Mouse (Mus musculus) lung, embryonic 16.5 days (tissue): ENCODE measurements around the gene Mtmr6. TPM values are rescaled to one million over a fixed set of nuclear protein-coding genes. Genes with fewer than 3 reads are reported as not detected.
A peak's percentile ranks its signal among the peaks of the same experiment; 100 is the strongest.

Experiments
- ATAC-seq: fragments of 200-750 bp; cut with Nextera tagmentation; 2 replicates; pipeline ENCODE4 v1.8.0; 2017; ENCODE audit warnings: low read depth, mild to moderate bottlenecking, moderate library complexity
- H3K27ac ChIP-seq: fragments of 300-500 bp; sonication (generic); 2 replicates; pipeline ENCODE4 v1.5.1; 2014; ENCODE audit warnings: mild to moderate bottlenecking, control low read depth, low read length
- H3K27me3 ChIP-seq: fragments of 300-500 bp; sonication (generic); 2 replicates; pipeline ENCODE4 v1.6.1; 2014; ENCODE audit warnings: low read depth, low read length, mixed read lengths; ENCODE audit not compliant: control insufficient read depth, insufficient read depth
- H3K36me3 ChIP-seq: fragments of 300-500 bp; sonication (generic); 2 replicates; pipeline ENCODE4 v1.6.1; 2014; ENCODE audit warnings: low read length; ENCODE audit not compliant: control insufficient read depth, insufficient read depth
- H3K4me1 ChIP-seq: fragments of 300-500 bp; sonication (generic); replicated peaks from 2 replicates; pipeline ENCODE4 v1.6.1; 2014; ENCODE audit warnings: low read length, mixed read lengths; ENCODE audit not compliant: control insufficient read depth, insufficient read depth
- H3K4me2 ChIP-seq: fragments of 300-500 bp; sonication (generic); 2 replicates; pipeline ENCODE4 v1.6.1; 2014; ENCODE audit warnings: low read depth, low read length, control low read depth
- H3K4me3 ChIP-seq: fragments of 300-500 bp; sonication (generic); 2 replicates; pipeline ENCODE4 v1.5.1; 2014; ENCODE audit warnings: mild to moderate bottlenecking, low read length, control low read depth
- H3K9ac ChIP-seq: fragments of 300-500 bp; sonication (generic); 2 replicates; pipeline ENCODE4 v1.6.1; 2014; ENCODE audit warnings: low read length, control low read depth
- H3K9me3 ChIP-seq: fragments of 300-500 bp; sonication (generic); 2 replicates; pipeline ENCODE4 v1.6.1; 2016; ENCODE audit warnings: low read length; ENCODE audit not compliant: control insufficient read depth
- WGBS: fragments of 180-500 bp; shearing (Covaris S2); extraction: QIAGEN DNeasy Blood & Tissue Kit; methylation state at CpG from one replicate; pipeline ENCODE4 v1.1.7; 2014; 5-methylcytosine and 5-hydroxymethylcytosine counted together
- polyA plus RNA-seq: library from polyadenylated mRNA; unstranded; fragments of >200 nt; fragmentation: Nextera tagmentation; extraction: Ambion mirVana; gene quantifications from 2 replicates; pipeline ENCODE4 v1.2.1, GENCODE M21; 2015

The Mtmr6 gene
- polyA plus RNA-seq, 1 experiment from 2014 or later, result 39.2 TPM

DNA sequence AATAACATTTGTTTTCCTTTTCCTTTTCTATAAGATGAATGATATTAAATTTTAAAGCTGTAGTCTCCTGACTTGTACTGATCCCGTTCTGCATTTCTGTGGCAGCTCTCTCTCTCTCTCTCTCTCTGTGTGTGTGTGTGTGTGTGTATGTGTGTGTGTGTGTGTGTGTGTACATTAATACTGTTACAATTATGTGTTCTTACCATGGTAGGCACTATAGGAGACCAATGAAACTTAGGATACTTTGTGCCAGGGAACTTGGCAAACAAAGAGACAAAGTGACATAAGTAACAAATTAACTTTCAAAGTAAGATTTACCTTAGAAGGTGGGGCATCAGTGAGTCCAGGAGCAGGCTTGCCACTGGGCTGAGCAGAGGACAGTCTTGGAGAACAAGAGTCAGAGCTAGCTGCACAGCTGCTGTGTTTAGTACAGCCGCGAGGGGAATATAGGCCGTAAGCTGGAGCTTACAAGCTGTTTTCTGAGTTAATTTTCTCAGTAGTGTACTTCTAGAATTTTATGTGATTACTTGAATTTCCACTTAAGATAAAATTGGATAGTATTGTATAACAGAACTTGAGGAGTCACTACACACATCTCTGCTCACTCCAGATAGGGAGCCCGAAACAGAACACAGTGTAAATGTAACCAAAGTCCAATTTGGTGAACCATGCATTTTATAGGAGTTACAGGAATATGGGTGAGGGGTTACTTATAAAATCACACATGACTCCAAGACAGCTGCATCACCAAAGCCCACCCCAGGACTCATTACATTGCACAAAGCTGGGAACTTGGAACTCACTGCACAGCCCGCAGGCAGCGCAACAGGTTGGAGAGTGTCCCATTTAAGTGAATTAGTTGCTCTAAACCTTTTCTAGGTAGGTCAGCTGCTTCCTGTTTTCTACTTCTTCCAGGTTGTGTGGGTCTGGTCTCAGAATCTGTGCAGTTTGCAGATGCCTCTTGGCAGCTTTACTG is 10.6 kb downstream of the Mtmr6 start:
- no peaks in the 10 kb centered on the region for H3K9me3 ChIP-seq
- no peaks in the 10 kb centered on the region for H3K27me3 ChIP-seq
- H3K27ac ChIP-seq, result no peak overlapping the region
- no peaks in the 10 kb centered on the region for H3K36me3 ChIP-seq
- H3K4me1 ChIP-seq, result no peaks in the 10 kb centered on the region
- peak; percentile 31; the same call in 1 of the 2 replicates for ATAC-seq
- H3K4me2 ChIP-seq, result no peak overlapping the region
- no peak overlapping the region for H3K4me3 ChIP-seq
- 74% methylated on average over 7 of the region's 7 CpGs for WGBS
- H3K9ac ChIP-seq, result no peak overlapping the region

DNA sequence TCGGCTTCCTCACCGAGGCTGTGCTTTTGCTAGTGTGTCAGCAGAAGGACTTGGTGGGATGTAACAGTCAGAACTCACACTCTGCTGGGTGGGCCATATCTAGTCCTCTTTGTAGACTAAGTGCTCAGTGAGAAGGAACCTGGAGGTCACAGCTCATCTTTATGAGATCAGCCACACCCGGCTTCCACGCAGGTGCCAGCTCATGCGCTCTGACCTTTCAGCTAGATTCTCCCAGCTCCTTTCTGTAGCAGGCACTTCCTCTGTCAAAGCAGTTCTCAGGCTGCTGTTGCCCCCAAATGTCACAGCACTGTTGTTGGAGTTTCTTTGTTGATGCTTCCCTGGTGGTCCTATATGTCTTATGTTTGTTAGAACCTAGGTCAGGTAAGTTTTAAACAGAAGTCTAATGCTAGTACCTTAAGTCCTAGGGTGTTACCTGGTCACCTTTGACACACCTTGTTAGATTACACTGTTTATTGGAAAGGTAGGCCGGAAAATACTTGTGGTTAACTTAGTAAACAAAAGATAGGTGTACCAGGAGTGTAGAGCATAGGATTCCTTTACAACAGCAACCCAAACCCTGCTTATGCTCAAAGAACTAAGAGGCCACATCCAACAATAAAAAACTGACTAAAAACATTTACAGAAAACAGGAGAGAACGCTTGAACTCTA is 21.3 kb downstream of the Mtmr6 start:
- Histone ChIP-seq H3K4me1 (no peaks in the 10 kb centered on the region), H3K9me3 (no peaks in the 10 kb centered on the region), H3K36me3 (peaks cover 9% of the 10 kb centered on the region), H3K9ac (no peak overlapping the region), H3K4me2 (no peak overlapping the region), H3K4me3 (no peak overlapping the region), H3K27ac (no peak overlapping the region), H3K27me3 (no peaks in the 10 kb centered on the region)
- WGBS, result 84% methylated on average over 7 of the region's 7 CpGs
- ATAC-seq, result no peak

GRCm38 (mm10) chr14:60290363-60290762 is 25.3 kb downstream of the Mtmr6 start:
- Histone ChIP-seq H3K4me3 (no peak overlapping the region), H3K4me2 (no peak overlapping the region), H3K36me3 (peaks cover 2% of the 10 kb centered on the region), H3K27me3 (no peaks in the 10 kb centered on the region), H3K9me3 (no peaks in the 10 kb centered on the region), H3K9ac (no peak overlapping the region), H3K27ac (no peak overlapping the region), H3K4me1 (no peaks in the 10 kb centered on the region; the same call in 1 of the 2 replicates)
- ATAC-seq, result no peak
- 83% methylated on average over 4 of the region's 4 CpGs for WGBS

- Histone ChIP-seq H3K36me3 (peaks cover 10% of the 10 kb centered on the region), H3K9me3 (no peaks in the 10 kb centered on the region), H3K27ac (no peak overlapping the region), H3K4me3 (no peak overlapping the region), H3K9ac (no peak overlapping the region), H3K27me3 (no peaks in the 10 kb centered on the region), H3K4me1 (no peaks in the 10 kb centered on the region; the same call in 1 of the 2 replicates), H3K4me2 (no peak overlapping the region)
- 43% methylated on average over 1 of the region's 1 CpGs for WGBS
- ATAC-seq, result peak; percentile 87
These were observed 30.5 kb downstream of the Mtmr6 start for GRCm38 (mm10) chr14:60295531-60295930.

DNA sequence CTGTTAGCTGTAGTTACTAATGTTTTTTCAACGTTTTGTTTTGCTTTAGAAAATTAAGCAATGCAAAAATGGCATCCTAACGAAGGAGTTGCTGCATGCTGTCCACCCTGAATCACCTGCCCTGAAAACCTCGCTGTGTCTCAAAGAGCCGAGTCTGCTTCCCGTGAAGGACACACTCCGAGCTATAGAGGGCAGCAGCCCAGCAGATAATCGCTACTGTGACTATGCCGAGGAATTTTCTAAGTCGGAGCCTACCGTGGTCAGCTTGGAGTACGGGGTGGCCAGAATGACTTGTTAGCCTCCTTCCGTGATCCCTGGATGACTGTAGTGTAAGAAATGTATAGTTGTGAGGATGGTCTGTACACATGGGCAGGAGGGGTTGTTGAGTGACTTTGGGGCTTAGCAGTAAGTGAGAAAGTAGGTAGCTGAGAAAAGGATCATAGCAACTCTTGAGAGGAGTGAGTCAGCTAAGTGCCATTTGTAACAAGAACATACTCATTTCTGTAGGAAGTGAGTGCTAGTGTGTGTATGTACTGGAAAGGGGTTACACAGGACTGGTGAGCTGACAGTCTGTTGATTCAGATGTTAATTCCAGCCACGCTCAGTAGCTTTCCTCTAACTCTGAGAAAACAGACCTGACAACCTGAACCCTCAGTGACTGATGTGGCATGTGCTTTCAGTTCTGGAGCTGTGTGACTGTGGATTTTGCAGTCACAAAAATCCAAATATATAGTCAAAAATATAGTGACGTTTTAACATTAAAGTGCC is 35.4 kb downstream of the Mtmr6 start:
- peaks cover 7% of the 10 kb centered on the region for H3K36me3 ChIP-seq
- H3K9me3 ChIP-seq, result no peaks in the 10 kb centered on the region
- no peak overlapping the region for H3K27ac ChIP-seq
- 70% methylated on average over 14 of the region's 14 CpGs for WGBS
- no peaks in the 10 kb centered on the region; the same call in 1 of the 2 replicates for H3K4me1 ChIP-seq
- no peak overlapping the region for H3K4me3 ChIP-seq
- ATAC-seq, result no peak
- H3K27me3 ChIP-seq, result no peaks in the 10 kb centered on the region
- H3K4me2 ChIP-seq, result no peak overlapping the region
- H3K9ac ChIP-seq, result no peak overlapping the region

- H3K4me3 ChIP-seq, result no peak overlapping the region
- peaks cover 7% of the 10 kb centered on the region for H3K36me3 ChIP-seq
- ATAC-seq, result no peak
- no peak overlapping the region for H3K27ac ChIP-seq
- no peaks in the 10 kb centered on the region for H3K9me3 ChIP-seq
- no peaks in the 10 kb centered on the region for H3K27me3 ChIP-seq
- 63% methylated on average over 6 of the region's 6 CpGs for WGBS
- H3K9ac ChIP-seq, result no peak overlapping the region
- no peaks in the 10 kb centered on the region; the same call in 1 of the 2 replicates for H3K4me1 ChIP-seq
- no peak overlapping the region for H3K4me2 ChIP-seq
These were observed 36.0 kb downstream of the Mtmr6 start for GRCm38 (mm10) chr14:60301024-60301423.

GRCm38 (mm10) chr14:60302441-60302840 is 37.4 kb downstream of the Mtmr6 start:
- H3K4me1 ChIP-seq, result no peaks in the 10 kb centered on the region; the same call in 1 of the 2 replicates
- no peak overlapping the region for H3K27ac ChIP-seq
- no peak overlapping the region for H3K4me2 ChIP-seq
- 72% methylated on average over 4 of the region's 4 CpGs for WGBS
- H3K36me3 ChIP-seq, result peaks cover 4% of the 10 kb centered on the region
- H3K27me3 ChIP-seq, result no peaks in the 10 kb centered on the region
- no peak overlapping the region for H3K4me3 ChIP-seq
- no peak overlapping the region for H3K9ac ChIP-seq
- ATAC-seq, result no peak
- H3K9me3 ChIP-seq, result no peaks in the 10 kb centered on the region

DNA sequence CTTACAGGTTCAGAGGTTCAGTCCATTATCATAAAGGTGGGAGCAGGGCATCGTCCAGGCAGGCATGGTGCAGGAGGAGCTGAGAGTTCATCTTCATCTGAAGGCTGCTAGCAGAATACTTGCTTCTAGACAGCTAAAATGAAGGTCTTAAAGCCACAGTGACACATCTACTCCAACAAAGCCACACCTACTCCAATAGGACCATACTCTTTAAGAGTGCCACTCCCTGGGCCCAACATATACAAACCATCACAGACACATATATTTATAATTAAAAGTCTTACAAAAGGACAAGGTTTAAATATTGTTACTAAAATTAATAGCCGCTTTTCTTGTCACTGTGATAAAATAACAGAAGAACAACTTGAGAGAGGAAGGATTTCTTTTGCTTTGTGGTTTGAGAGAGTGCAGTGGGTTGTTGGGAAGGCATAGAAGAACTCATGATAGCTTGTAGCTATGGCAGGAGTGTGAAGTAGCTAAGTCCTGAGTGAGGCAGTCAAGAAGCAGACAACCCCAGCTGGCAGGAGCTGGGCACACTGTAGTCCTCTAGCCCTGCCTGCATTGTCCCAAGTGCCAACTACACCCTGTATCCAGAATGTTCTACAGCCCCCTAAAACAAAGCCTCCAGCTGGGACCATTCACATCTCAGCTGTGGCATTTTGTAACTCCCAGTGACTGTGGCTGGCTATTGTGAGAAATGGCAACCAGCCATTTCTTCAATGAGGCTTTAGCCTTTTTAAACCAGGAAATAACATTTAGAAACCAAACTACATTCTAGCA is 39.6 kb downstream of the Mtmr6 start:
- peak overlapping the region; percentile 75 for H3K27ac ChIP-seq
- peak; percentile 80 for ATAC-seq
- WGBS, result 68% methylated on average over 2 of the region's 2 CpGs

More for the DNA sequence above, 39.6 kb downstream of the Mtmr6 start:
- no peak overlapping the region for H3K4me2 ChIP-seq
- no peaks in the 10 kb centered on the region for H3K9me3 ChIP-seq
- H3K9ac ChIP-seq, result no peak overlapping the region
- no peaks in the 10 kb centered on the region; the same call in none of the 2 replicates for H3K36me3 ChIP-seq
- no peak overlapping the region for H3K4me3 ChIP-seq
- no peaks in the 10 kb centered on the region; the same call in 1 of the 2 replicates for H3K4me1 ChIP-seq
- H3K27me3 ChIP-seq, result no peaks in the 10 kb centered on the region
